Mouse (Mus musculus) kidney, embryonic 15.5 days (tissue): Measurements from ENCODE around the gene Nub1. TPM values are rescaled to one million over a fixed set of nuclear protein-coding genes. Genes with fewer than 3 reads are reported as not detected.

ENCODE experiments used
- ATAC-seq: fragments of 200-750 bp; cut with Nextera tagmentation; replicated peaks from 2 replicates; pipeline ENCODE4 v1.8.0; 2017; ENCODE audit warnings: moderate TSS enrichment; ENCODE audit not compliant: low FRiP score
- H3K27ac ChIP-seq: fragments of 300-500 bp; sonication (generic); 2 replicates; pipeline ENCODE4 v1.5.1; 2015; ENCODE audit warnings: mild to moderate bottlenecking, inconsistent platforms
- H3K27me3 ChIP-seq: fragments of 300-500 bp; sonication (generic); 2 replicates; pipeline ENCODE4 v1.6.1; 2015; ENCODE audit warnings: inconsistent platforms
- H3K36me3 ChIP-seq: fragments of 300-500 bp; sonication (generic); 2 replicates; pipeline ENCODE4 v1.6.1; 2015; ENCODE audit warnings: inconsistent platforms
- H3K4me1 ChIP-seq: fragments of 300-500 bp; sonication (generic); 2 replicates; pipeline ENCODE4 v1.6.1; 2015; ENCODE audit warnings: inconsistent platforms
- H3K4me2 ChIP-seq: fragments of 300-500 bp; sonication (generic); 2 replicates; pipeline ENCODE4 v1.6.1; 2015; ENCODE audit warnings: moderate library complexity, mild to moderate bottlenecking, inconsistent platforms
- H3K4me3 ChIP-seq: fragments of 300-500 bp; sonication (generic); replicated peaks from 2 replicates; pipeline ENCODE4 v1.5.1; 2015; ENCODE audit warnings: mild to moderate bottlenecking, inconsistent platforms
- H3K9ac ChIP-seq: fragments of 300-500 bp; sonication (generic); 2 replicates; pipeline ENCODE4 v1.6.1; 2015; ENCODE audit warnings: mild to moderate bottlenecking, inconsistent platforms
- H3K9me3 ChIP-seq: fragments of 300-500 bp; sonication (generic); replicated peaks from 2 replicates; pipeline ENCODE4 v1.6.1; 2016; ENCODE audit warnings: inconsistent platforms
- WGBS: fragments of 180-500 bp; shearing (Covaris S2); methylation state at CpG from one replicate; pipeline ENCODE4 v1.1.7; 2015; ENCODE audit warnings: mixed read lengths; 5-methylcytosine and 5-hydroxymethylcytosine counted together
- polyA plus RNA-seq: library from polyadenylated mRNA; unstranded; fragments of >200 nt; fragmentation: Nextera tagmentation; extraction: Ambion mirVana; gene quantifications from 2 replicates; pipeline ENCODE4 v1.2.1, GENCODE M21; 2015

Nub1 gene
- 40.3 and 41.2 TPM in 2 replicates for polyA plus RNA-seq

DNA sequence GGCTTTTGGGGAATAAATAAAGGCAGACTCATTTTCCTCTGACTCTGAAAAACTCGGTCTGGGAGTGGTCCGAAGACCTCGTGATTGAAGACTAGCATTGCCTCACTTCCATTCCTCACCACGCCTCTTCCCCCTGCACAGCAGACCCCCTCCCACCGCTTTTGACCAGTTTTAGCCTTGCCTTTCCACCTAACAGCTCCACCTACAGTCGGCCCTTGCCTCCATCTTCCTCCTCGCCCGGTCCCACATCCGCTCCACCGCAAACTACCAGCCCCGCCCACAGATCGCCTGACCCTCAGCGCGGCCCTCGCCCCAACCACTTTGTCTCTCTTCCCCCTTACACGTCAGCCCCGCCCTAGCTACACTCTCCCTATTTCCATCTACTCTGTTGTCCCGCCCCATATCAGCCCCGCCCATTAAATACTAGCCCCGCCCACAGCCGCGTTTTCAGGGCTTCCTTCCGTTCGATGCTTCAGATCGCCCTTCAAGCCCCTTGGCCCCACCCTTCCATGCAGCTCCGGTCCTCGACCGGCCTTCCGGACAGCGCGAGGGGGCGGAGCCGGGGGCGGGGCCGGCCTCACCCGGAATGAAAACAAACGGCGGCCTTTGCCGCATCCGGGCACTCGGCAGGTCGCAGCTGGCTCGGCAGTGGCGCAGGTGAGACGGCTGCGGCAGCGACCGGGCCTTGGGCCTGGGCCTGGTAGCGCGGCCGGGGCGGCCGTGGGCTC lies at the start of gene Nub1:
Gene Nub1 (plus strand): TSS at position 167 of the 728 bp plus-strand sequence.
- Histone ChIP-seq H3K27me3 (no peaks in the 10 kb centered on the region), H3K36me3 (peaks cover 22% of the 10 kb centered on the region), H3K4me1 (peaks cover 17% of the 10 kb centered on the region), H3K9ac (peak within 1 kb of the TSS; percentile 85), H3K9me3 (no peaks in the 10 kb centered on the region), H3K4me3 (peak within 1 kb of the TSS; percentile 98), H3K4me2 (peak within 1 kb of the TSS; percentile 73), H3K27ac (peak within 1 kb of the TSS; percentile 99)
- under 1% methylated on average over 53 of the region's 53 CpGs for WGBS
- peak; percentile 98 for ATAC-seq

DNA sequence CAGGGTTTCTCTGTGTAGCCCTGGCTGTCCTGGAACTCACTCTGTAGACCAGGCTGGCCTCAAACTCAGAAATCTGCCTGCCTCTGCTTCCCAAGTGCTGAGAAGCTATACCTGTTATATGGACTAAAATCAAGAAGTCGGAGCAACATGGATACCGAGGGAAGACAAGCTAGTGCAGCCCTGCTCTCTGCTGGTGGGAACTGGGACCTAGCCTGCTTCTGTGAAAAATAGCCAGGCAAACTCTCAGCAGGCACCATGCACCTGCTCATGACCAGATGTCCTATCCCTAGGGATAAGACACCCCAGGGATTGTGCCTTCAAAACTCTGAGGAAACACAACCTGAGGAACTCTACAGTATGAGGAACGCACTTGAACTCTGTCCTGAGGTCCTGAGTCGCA lies 48.3 kb upstream of the Nub1 start:
- no peak overlapping the region for H3K9ac ChIP-seq
- no peaks in the 10 kb centered on the region for H3K4me1 ChIP-seq
- no peak overlapping the region for H3K27ac ChIP-seq
- no peaks in the 10 kb centered on the region for H3K27me3 ChIP-seq
- H3K4me3 ChIP-seq, result no peak overlapping the region
- 76% methylated on average over 4 of the region's 4 CpGs for WGBS
- H3K36me3 ChIP-seq, result no peaks in the 10 kb centered on the region
- ATAC-seq, result no peak
- no peaks in the 10 kb centered on the region for H3K9me3 ChIP-seq
- H3K4me2 ChIP-seq, result no peak overlapping the region

DNA sequence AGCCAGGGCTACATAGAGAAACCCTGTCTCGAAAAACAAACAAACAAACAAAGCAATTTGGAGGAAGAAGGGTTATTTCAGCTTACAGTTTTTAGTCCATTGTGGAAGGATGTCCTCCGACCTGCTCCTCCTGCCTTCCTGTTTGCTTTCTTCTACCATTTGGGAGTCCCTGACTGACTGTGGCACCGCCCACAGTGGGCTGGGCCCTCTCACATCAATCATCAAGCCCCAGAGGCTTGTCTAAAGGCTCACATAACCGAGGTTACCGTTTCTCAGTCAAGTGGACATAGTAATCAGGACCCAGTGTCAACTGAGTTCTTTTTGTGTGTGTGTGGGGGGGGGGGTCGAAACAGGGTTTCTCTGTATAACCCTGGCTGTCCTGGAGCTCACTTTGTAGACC lies 47.2 kb upstream of the Nub1 start:
- no peaks in the 10 kb centered on the region for H3K9me3 ChIP-seq
- no peak overlapping the region for H3K4me3 ChIP-seq
- H3K27ac ChIP-seq, result no peak overlapping the region
- no peak for ATAC-seq
- H3K9ac ChIP-seq, result no peak overlapping the region
- H3K36me3 ChIP-seq, result no peaks in the 10 kb centered on the region
- H3K27me3 ChIP-seq, result no peaks in the 10 kb centered on the region
- no peaks in the 10 kb centered on the region for H3K4me1 ChIP-seq
- H3K4me2 ChIP-seq, result no peak overlapping the region
- 50% methylated on average over 6 of the region's 6 CpGs for WGBS

DNA sequence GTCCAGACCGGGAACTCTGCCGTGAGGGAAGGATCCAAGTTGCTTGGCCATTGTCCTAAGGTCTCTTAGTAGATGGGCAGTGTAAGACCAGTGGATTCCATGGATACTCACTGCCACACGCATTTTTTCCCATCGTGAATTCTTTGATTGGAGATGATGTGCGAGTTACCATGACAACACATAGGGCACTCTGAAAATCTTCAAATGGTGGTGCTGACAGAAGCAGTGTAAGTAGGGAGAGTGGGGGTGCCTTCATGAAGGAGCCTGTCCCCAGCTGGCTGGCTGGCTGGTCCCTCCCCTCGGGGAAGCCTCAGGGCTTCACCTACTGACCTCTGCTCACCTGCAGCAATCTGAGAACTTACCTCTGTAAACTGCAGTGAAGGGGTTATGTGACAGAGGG lies 46.3 kb upstream of the Nub1 start:
- no peak overlapping the region for H3K27ac ChIP-seq
- H3K4me1 ChIP-seq, result no peaks in the 10 kb centered on the region
- H3K4me2 ChIP-seq, result no peak overlapping the region
- no peaks in the 10 kb centered on the region for H3K9me3 ChIP-seq
- 67% methylated on average over 6 of the region's 6 CpGs for WGBS
- ATAC-seq, result no peak
- H3K4me3 ChIP-seq, result no peak overlapping the region
- no peak overlapping the region for H3K9ac ChIP-seq
- H3K27me3 ChIP-seq, result no peaks in the 10 kb centered on the region
- H3K36me3 ChIP-seq, result no peaks in the 10 kb centered on the region

DNA sequence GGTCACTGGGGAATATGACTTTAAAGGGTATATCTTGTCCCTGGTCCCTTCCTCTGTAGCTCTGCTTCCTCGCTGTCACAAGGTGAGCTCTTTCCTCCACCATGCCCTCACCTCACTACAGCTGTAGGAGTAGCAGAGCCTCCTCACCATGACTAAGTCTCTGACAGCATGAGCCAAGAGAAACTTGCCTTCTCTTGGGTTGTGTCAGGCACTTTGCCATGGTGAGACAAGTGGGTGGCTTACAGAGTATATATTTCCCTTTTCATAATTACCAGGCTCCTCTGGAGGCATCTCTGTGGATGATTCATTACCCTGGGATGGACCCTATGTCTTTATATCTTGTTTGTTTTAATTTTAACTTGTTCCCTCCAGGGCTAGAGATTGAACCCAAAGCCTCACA lies 39.9 kb upstream of the Nub1 start:
- Histone ChIP-seq H3K9ac (no peak overlapping the region), H3K4me1 (no peaks in the 10 kb centered on the region), H3K4me2 (no peak overlapping the region), H3K27me3 (no peaks in the 10 kb centered on the region), H3K4me3 (no peak overlapping the region), H3K9me3 (no peaks in the 10 kb centered on the region), H3K36me3 (no peaks in the 10 kb centered on the region), H3K27ac (no peak overlapping the region)
- no peak for ATAC-seq
- WGBS, result 96% methylated on average over 1 of the region's 1 CpGs

DNA sequence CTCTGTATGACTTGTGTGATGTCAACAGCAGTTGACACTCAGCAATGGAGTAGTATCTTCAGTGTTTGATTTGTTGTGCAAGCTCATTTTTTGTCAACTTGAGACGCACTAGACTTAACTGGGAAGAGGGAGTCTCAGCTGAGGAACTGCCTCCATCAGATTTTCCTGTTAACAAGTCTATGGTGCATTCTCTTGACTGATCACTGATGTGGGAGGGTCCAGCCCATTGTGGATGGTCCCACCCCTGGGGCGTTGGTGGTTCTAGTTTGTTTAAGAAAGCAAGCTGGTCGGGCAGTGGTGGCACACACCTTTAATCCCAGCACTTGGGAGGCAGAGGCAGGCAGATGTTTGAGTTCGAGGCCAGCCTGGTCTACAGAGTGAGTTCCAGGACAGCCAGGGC lies 36.1 kb upstream of the Nub1 start:
- Histone ChIP-seq H3K4me1 (no peaks in the 10 kb centered on the region), H3K27me3 (no peaks in the 10 kb centered on the region; the same call in 1 of the 2 replicates), H3K9ac (no peak overlapping the region), H3K4me2 (no peak overlapping the region), H3K36me3 (no peaks in the 10 kb centered on the region), H3K27ac (no peak overlapping the region), H3K4me3 (no peak overlapping the region), H3K9me3 (no peaks in the 10 kb centered on the region)
- ATAC-seq, result no peak
- 54% methylated on average over 4 of the region's 4 CpGs for WGBS

DNA sequence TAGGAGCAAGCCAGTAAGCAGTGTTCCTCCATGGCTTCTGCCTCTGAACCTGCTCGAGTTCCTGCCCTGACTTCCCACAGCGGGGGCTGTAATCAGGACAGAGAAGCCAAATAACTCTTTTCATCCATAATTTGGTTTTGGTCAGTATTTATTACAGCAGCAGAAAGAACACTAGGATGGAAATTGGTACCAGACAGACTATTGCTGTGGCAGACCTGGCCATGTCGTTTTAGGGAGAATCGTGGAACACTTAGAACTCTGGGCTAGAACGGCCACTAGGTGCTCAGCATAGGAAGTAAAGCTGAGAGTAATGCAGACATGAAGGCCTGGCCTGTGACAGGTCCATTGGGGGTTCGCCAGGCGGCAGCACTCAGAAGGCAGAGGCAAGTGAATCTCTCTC lies 35.6 kb upstream of the Nub1 start:
- 75% methylated on average over 7 of the region's 7 CpGs for WGBS
- H3K36me3 ChIP-seq, result no peaks in the 10 kb centered on the region
- ATAC-seq, result no peak
- no peak overlapping the region for H3K4me3 ChIP-seq
- no peaks in the 10 kb centered on the region for H3K4me1 ChIP-seq
- H3K4me2 ChIP-seq, result no peak overlapping the region
- H3K27me3 ChIP-seq, result no peaks in the 10 kb centered on the region; the same call in 1 of the 2 replicates
- H3K9ac ChIP-seq, result no peak overlapping the region
- no peak overlapping the region for H3K27ac ChIP-seq
- H3K9me3 ChIP-seq, result no peaks in the 10 kb centered on the region

DNA sequence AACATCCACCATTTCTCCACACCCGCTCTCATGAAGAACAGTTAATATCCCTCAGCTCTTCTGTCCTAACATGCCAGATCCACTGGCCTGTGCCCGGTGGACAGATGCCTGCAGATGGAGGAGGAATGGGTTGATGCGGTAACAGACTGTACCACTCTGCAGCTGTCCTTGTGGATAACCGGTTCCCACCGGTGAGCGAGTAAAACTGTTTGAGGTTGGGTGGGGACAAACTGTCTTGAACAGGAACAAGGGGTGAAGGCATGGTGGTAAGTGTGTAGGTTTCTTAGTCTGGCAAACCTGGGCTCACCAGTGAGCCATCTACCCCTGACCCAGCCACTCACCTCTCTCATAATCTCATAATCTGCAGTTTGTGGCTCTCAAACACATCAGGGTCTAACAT lies 34.0 kb upstream of the Nub1 start:
- H3K4me3 ChIP-seq, result no peak overlapping the region

DNA sequence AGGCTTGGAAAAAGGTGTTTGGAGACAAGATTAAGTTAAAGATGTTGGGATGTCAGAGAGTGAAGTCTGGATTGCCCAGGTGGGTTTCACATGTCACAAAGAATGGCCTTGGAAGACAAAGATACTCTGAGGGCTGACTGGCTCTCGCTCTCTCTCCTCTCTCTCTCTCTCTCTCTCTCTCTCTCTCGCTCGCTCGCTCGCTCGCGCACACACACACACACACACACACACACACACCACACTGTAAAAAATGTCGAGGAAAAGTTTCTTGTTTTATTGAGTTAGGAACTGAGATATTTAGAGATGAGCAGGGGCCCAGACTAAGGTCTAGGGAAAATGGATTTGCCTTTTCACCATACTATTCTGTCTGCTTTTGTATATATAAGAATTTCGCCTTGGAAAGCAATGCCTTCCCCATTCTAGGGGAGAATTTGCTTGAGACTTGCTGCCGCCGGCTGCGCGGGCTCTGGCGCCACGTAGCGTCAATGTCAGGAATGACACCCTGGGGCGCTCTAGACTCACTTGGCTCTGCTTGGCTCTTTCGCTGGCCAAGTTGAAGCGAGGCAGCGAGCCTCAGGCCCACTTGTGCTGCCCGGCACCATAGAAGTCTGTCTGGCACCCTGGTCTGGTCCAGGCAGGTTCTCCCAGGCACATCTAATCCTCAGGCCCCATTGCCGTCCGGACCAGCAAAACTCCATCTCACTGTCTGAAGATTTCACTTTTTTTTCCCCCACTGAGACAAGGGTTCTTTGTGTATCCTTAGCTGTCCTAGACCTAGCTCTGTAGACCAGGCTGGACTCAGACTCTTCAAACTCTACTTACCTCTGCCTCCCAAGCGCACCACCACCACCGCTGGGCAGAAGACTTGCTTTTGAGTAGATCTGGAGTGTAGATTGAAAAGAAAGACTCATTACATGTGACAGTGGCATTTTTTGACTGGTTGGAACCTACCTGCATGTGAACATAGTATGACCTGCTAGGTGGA lies 33.3 kb upstream of the Nub1 start:
- no peaks in the 10 kb centered on the region for H3K4me1 ChIP-seq
- peak; percentile 61 for ATAC-seq
- H3K9ac ChIP-seq, result no peak overlapping the region
- no peak overlapping the region for H3K27ac ChIP-seq
- H3K4me2 ChIP-seq, result no peak overlapping the region
- H3K36me3 ChIP-seq, result no peaks in the 10 kb centered on the region
- H3K4me3 ChIP-seq, result no peak overlapping the region
- no peaks in the 10 kb centered on the region for H3K9me3 ChIP-seq
- no peaks in the 10 kb centered on the region; the same call in 1 of the 2 replicates for H3K27me3 ChIP-seq
- 30% methylated on average over 25 of the region's 25 CpGs for WGBS

More for the DNA sequence above, 34.0 kb upstream of the Nub1 start:
- Histone ChIP-seq H3K9ac (no peak overlapping the region), H3K36me3 (no peaks in the 10 kb centered on the region), H3K4me2 (no peak overlapping the region), H3K4me1 (no peaks in the 10 kb centered on the region), H3K27ac (no peak overlapping the region), H3K9me3 (no peaks in the 10 kb centered on the region), H3K27me3 (no peaks in the 10 kb centered on the region; the same call in 1 of the 2 replicates)
- WGBS, result 84% methylated on average over 6 of the region's 6 CpGs
- no peak; the same call in 1 of the 2 replicates for ATAC-seq

DNA sequence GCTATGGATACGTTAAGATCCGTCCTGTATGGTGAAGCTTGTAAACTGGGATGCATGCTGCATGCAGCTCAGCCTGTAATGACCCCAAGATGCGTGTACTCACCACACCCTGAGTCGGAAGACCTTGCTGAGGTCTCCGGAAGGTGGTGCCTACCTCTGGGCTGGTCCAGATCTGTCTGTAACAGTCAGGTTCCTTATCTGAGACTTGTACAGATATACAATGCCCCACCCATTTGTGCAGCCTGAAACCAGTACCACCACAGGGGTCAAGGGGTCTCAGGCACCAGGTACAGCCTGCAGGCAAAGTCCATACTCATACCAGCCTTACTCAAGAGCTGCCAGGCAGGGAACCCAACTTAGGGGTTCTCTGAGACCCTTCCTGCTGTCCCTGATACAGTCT lies 32.6 kb upstream of the Nub1 start:
- no peak for ATAC-seq
- no peaks in the 10 kb centered on the region for H3K4me1 ChIP-seq
- H3K9me3 ChIP-seq, result no peaks in the 10 kb centered on the region
- H3K27ac ChIP-seq, result no peak overlapping the region
- WGBS, result 90% methylated on average over 5 of the region's 5 CpGs
- no peak overlapping the region for H3K9ac ChIP-seq
- H3K4me2 ChIP-seq, result no peak overlapping the region
- no peaks in the 10 kb centered on the region for H3K36me3 ChIP-seq
- H3K4me3 ChIP-seq, result no peak overlapping the region
- H3K27me3 ChIP-seq, result no peaks in the 10 kb centered on the region; the same call in 1 of the 2 replicates

DNA sequence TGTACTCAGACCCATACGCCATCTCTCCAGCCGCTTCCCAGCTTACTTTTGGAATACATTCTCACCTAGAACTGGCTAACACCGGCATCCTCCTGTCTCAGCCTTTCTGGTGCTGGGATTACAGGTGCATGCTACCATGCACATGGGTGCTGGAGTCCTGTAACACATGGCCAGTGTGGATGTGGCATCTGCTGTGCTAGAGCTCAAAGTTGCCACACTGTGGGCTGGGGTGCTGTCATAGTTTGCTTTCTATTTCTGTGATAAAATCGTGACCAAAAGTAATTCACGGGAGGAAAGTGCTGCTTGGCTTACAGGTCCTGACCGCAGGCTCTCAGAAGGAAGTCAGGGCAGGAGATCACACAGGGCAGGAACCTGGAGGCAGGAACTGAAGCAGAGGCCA lies 30.8 kb upstream of the Nub1 start:
- no peak overlapping the region for H3K9ac ChIP-seq
- 82% methylated on average over 6 of the region's 6 CpGs for WGBS
- H3K27ac ChIP-seq, result no peak overlapping the region
- H3K27me3 ChIP-seq, result no peaks in the 10 kb centered on the region; the same call in 1 of the 2 replicates
- no peak overlapping the region for H3K4me2 ChIP-seq
- H3K36me3 ChIP-seq, result no peaks in the 10 kb centered on the region
- no peak for ATAC-seq
- no peaks in the 10 kb centered on the region for H3K4me1 ChIP-seq
- H3K4me3 ChIP-seq, result no peak overlapping the region
- no peaks in the 10 kb centered on the region for H3K9me3 ChIP-seq

DNA sequence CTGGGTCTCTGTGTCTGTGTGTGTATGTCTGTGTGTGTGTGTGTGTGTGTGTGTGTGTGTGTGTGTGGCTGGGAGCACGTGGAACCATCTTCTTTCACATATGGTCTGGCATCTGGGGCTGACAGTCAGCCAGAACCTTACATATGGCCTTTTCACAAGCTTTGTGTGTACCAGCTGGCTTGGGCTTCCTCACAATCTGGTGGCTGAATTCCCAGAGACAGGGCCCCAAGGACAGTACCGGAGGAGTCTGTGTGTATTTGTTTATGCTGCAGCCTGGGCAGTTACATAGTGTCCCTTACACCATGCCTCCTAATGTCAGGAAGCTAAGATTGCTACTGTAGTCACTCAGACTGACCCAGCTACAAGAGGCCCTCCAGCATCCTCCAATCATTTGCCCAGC lies 28.2 kb upstream of the Nub1 start:
- Histone ChIP-seq H3K27me3 (no peaks in the 10 kb centered on the region; the same call in 1 of the 2 replicates), H3K9me3 (no peaks in the 10 kb centered on the region), H3K4me1 (no peaks in the 10 kb centered on the region), H3K9ac (no peak overlapping the region), H3K27ac (no peak overlapping the region), H3K36me3 (no peaks in the 10 kb centered on the region), H3K4me3 (no peak overlapping the region), H3K4me2 (no peak overlapping the region)
- no peak for ATAC-seq
- WGBS, result 47% methylated on average over 2 of the region's 2 CpGs
